8 mouse cellular contexts compared by ENCODE assay signal in the genomic region with DNA sequence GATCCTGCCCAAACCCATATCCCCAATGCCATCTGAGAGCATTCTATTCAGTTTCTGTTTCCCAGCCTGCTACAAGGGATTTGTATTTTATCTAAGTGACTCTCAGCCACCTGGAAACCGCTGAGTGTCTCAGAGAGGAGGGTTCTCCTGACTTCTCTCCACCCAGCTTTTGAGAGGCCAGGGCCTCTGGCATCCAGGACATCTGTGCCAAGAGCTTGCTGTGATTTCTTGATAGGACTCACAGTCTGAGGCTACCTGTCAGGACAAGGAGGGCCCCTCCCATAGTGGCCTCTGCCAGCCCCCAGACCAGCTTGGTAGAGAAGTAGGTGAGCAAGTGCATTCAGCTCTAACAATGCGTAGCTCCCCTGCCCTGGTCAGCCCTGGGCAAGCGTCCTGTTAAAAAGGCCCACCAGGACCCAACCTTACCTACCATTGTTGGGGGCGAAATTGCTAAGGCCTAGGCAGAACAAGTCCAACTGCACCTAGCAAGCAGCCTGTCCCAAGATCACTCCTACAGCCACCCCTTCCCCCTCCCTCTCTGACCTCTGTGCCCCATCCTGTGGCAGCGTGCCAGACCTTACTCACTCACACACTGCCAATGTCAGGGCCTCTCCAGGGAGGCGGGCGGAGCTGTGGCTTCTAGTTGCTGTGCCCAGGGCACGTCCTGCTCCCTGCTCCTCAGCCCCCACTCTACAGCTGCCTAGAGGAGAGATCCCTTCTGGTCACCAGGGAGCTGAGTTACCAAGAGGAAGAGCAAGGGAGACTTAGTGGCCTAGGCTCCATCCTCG. TPM values are rescaled to one million over a fixed set of nuclear protein-coding genes. Genes with fewer than 3 reads are reported as not detected.
DNase-seq lines count a peak whose midpoint lies in the region; ATAC-seq and TF ChIP-seq lines count a peak whose summit lies in the region.

No protein-coding gene starts in this region.

- H3K4me1 ChIP-seq in kidney, adult 2 months (ENCODE audit: control insufficient read depth, insufficient read depth, low read length): peaks cover 25% of the 10 kb centered on the region
- H3K4me1 ChIP-seq in stomach, embryonic 16.5 days (ENCODE audit: control insufficient read depth, insufficient read depth, low read length): peaks cover 41% of the 10 kb centered on the region

- H3K4me2 ChIP-seq in stomach, embryonic 16.5 days (ENCODE audit: low read depth, low read length): no peak overlapping the region

- peak; percentile 71 for DNase-seq in CD4-positive, CD25-positive, alpha-beta regulatory T cell, adult 2 months (ENCODE audit: low read depth, low spot score)
- peak; percentile 89 to 93 for DNase-seq in adrenal gland, adult 18-20 months (ENCODE audit: low spot score in 2 of 2)
- DNase-seq in gonadal fat pad, adult 2 months (ENCODE audit: low read depth): peak; percentile 62
- DNase-seq in kidney, adult 2 months: peak; percentile 97
- DNase-seq in lung, postnatal 4 days: peak; percentile 81 to 88
- no peak for DNase-seq in frontal cortex, postnatal 10 days (ENCODE audit: low spot score in 2 of 2)
- no peak for DNase-seq in embryo, embryonic 10 days (ENCODE audit: low spot score)

- no peak overlapping the region for H3K4me3 ChIP-seq in kidney, adult 2 months (ENCODE audit: insufficient read depth, low read depth, low read length)
- no peak overlapping the region for H3K4me3 ChIP-seq in stomach, embryonic 16.5 days (replicated peaks; ENCODE audit: low read length)

- peak overlapping the region; percentile 47 for H3K27ac ChIP-seq in kidney, adult 2 months (ENCODE audit: insufficient read depth, low read depth, low read length)
- peak overlapping the region; percentile 84 for H3K27ac ChIP-seq in stomach, embryonic 16.5 days (ENCODE audit: low read length)

- peak; percentile 63; the same call in 1 of the 2 replicates for ATAC-seq in stomach, embryonic 16.5 days (ENCODE audit: insufficient read depth, low FRiP score)

- H3K9ac ChIP-seq in stomach, embryonic 16.5 days (ENCODE audit: low read length): peak overlapping the region; percentile 44; the same call in 1 of the 2 replicates

- no peaks in the 10 kb centered on the region for H3K27me3 ChIP-seq in kidney, adult 2 months (replicated peaks; ENCODE audit: control insufficient read depth, insufficient read depth, low read length)
- H3K27me3 ChIP-seq in stomach, embryonic 16.5 days (ENCODE audit: control insufficient read depth, insufficient read depth, low read length): no peaks in the 10 kb centered on the region

- TF ChIP-seq CTCF in kidney, adult 2 months (conservative IDR thresholded peaks at IDR 0.05; ENCODE audit: insufficient read depth, insufficient read length, low read depth, low read length): 0 out of 2 replicates have a peak, but pooled peaks have one; percentile 10

- no peaks in the 10 kb centered on the region for H3K36me3 ChIP-seq in kidney, adult 2 months (ENCODE audit: control insufficient read depth, insufficient read depth, low read length)
- H3K36me3 ChIP-seq in stomach, embryonic 16.5 days (ENCODE audit: control insufficient read depth, insufficient read depth, low read length): no peaks in the 10 kb centered on the region

- TF ChIP-seq POLR2A in kidney, adult 2 months (IDR thresholded peaks at IDR 0.05; ENCODE audit: low read depth, low read length): no peak

- 31% methylated on average over 9 of the region's 9 CpGs for WGBS in kidney, adult 2 months
- WGBS in stomach, embryonic 16.5 days: 55% methylated on average over 9 of the region's 9 CpGs

- no peaks in the 10 kb centered on the region; the same call in 1 of the 2 replicates for H3K9me3 ChIP-seq in stomach, embryonic 16.5 days (replicated peaks; ENCODE audit: control insufficient read depth, low read length)

RNA-seq across cellular contexts. Expression of a gene that starts 41.9 kb away (rescaled TPM):
- total RNA-seq in adrenal gland, adult 18-20 months (2021): 100 to 1,000 TPM; 115 to 163 TPM
- polyA plus RNA-seq in gonadal fat pad, adult 2 months (2012; rRNA removed): 13.2 and 13.3 TPM in 2 replicates
- polyA plus RNA-seq in kidney, adult 2 months (2012; rRNA removed): 9.3 and 10.6 TPM in 2 replicates
- 8.5 and 10.1 TPM in 2 replicates for polyA plus RNA-seq in stomach, embryonic 16.5 days (2015; fragmentation: Nextera tagmentation; extraction: Ambion mirVana)

Comparison
In these comparisons a context has a peak if more than half of its experiments do, and no peak if none do; other contexts are left out.
1. DNase-seq: peak in CD4-positive, CD25-positive, alpha-beta regulatory T cell, adult 2 months (single experiment), adrenal gland, adult 18-20 months (2 of 2), gonadal fat pad, adult 2 months (single experiment), kidney, adult 2 months (single experiment) and lung, postnatal 4 days (2 of 2); none in frontal cortex, postnatal 10 days (0 of 2) and embryo, embryonic 10 days (single experiment).